Comparison of ENCODE assay signal across 13 mouse cellular contexts in the genomic region with DNA sequence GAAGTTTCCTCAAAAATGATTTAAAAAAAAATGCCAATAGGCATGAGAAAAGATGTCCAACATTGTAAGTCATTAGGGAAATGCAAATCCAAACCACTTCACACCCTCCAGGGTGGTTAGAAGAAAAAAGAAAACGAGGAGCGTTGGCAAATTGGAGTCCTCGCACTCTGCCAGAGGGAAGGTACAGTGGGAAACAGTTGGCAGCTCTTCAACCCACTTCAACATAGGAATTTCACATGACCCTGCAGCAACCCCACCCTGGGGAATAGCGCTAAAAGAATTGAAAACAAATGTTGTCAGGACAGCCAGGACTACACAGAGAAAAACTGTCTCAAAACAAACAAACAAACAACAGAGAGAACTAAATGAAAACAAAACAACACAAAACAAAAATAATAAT. TPM values are rescaled to one million over a fixed set of nuclear protein-coding genes. Genes with fewer than 3 reads are reported as not detected.
DNase-seq lines count a peak whose midpoint lies in the region; ATAC-seq and TF ChIP-seq lines count a peak whose summit lies in the region.
"Had no signal": no experiment of that assay in that cellular context is flagged by ENCODE, and none has a peak within 500 bp of the region (broad histone marks: within the 10 kb centered on the region; RNA-seq: fewer than 3 reads in every experiment).

No protein-coding gene starts in this region.

- H3K4me2 ChIP-seq in heart, embryonic 15.5 days, result no peak overlapping the region
- no peak overlapping the region for H3K4me2 ChIP-seq in heart, embryonic 12.5 days
- H3K4me2 ChIP-seq in lung, embryonic 14.5 days, result no peak overlapping the region
- no peak overlapping the region for H3K4me2 ChIP-seq in embryonic facial prominence, embryonic 15.5 days (replicated peaks)
- H3K4me2 ChIP-seq: limb, embryonic 12.5 days had no signal

- peak; percentile 58; the same call in 1 of the 2 replicates for ATAC-seq in heart, embryonic 15.5 days (replicated peaks; ENCODE audit: insufficient number of reproducible peaks, insufficient read depth, low FRiP score, low read depth)
- no peak for ATAC-seq in heart, embryonic 12.5 days (ENCODE audit: insufficient number of reproducible peaks, low FRiP score)
- no peak for ATAC-seq in lung, embryonic 14.5 days (ENCODE audit: insufficient read depth)
- ATAC-seq in embryonic facial prominence, embryonic 15.5 days (ENCODE audit: insufficient number of reproducible peaks, low FRiP score, low TSS enrichment, low read depth), result 0 out of 2 replicates have a peak, but pooled peaks have one; percentile 61
- ATAC-seq: liver, postnatal 0 days had no signal

- WGBS in heart, embryonic 15.5 days, result 35% methylated on average over 4 of the region's 4 CpGs
- 59% methylated on average over 4 of the region's 4 CpGs for WGBS in heart, embryonic 12.5 days
- WGBS in lung, embryonic 14.5 days, result 54% methylated on average over 4 of the region's 4 CpGs
- WGBS in embryonic facial prominence, embryonic 15.5 days, result 24% methylated on average over 4 of the region's 4 CpGs

- H3K4me1 ChIP-seq in heart, embryonic 15.5 days (replicated peaks), result peaks cover 20% of the 10 kb centered on the region
- H3K4me1 ChIP-seq in heart, embryonic 12.5 days (replicated peaks), result peaks cover 10% of the 10 kb centered on the region; the same call in 1 of the 2 replicates
- H3K4me1 ChIP-seq in lung, embryonic 14.5 days (ENCODE audit: insufficient read depth), result no peaks in the 10 kb centered on the region
- H3K4me1 ChIP-seq in embryonic facial prominence, embryonic 15.5 days, result peaks cover 23% of the 10 kb centered on the region

- no peak for TF ChIP-seq CTCF in lung, embryonic 14.5 days (IDR thresholded peaks at IDR 0.05; ENCODE audit: low read depth)

- no peaks in the 10 kb centered on the region for H3K9me3 ChIP-seq in heart, embryonic 15.5 days (replicated peaks)
- no peaks in the 10 kb centered on the region; the same call in 1 of the 2 replicates for H3K9me3 ChIP-seq in heart, embryonic 12.5 days (replicated peaks)
- no peaks in the 10 kb centered on the region; the same call in 1 of the 2 replicates for H3K9me3 ChIP-seq in lung, embryonic 14.5 days (ENCODE audit: low read depth, low read length)
- no peaks in the 10 kb centered on the region for H3K9me3 ChIP-seq in embryonic facial prominence, embryonic 15.5 days (replicated peaks)
- H3K9me3 ChIP-seq: limb, embryonic 12.5 days had no signal

- no peaks in the 10 kb centered on the region for H3K36me3 ChIP-seq in heart, embryonic 15.5 days
- peaks cover 6% of the 10 kb centered on the region for H3K36me3 ChIP-seq in heart, embryonic 12.5 days
- H3K36me3 ChIP-seq in lung, embryonic 14.5 days (ENCODE audit: insufficient read depth), result no peaks in the 10 kb centered on the region
- H3K36me3 ChIP-seq in embryonic facial prominence, embryonic 15.5 days, result no peaks in the 10 kb centered on the region
- H3K36me3 ChIP-seq: limb, embryonic 12.5 days had no signal

- no peaks in the 10 kb centered on the region for H3K27me3 ChIP-seq in heart, embryonic 15.5 days
- no peaks in the 10 kb centered on the region for H3K27me3 ChIP-seq in heart, embryonic 12.5 days (replicated peaks)
- no peaks in the 10 kb centered on the region for H3K27me3 ChIP-seq in lung, embryonic 14.5 days (ENCODE audit: insufficient read depth, low read length)
- no peaks in the 10 kb centered on the region for H3K27me3 ChIP-seq in embryonic facial prominence, embryonic 15.5 days
- H3K27me3 ChIP-seq: limb, embryonic 12.5 days had no signal

- DNase-seq in adrenal gland, postnatal 14 days, result peak; percentile 45
- DNase-seq in adrenal gland, adult 18-20 months (ENCODE audit: low spot score in 2 of 2), result no peak
- peak; percentile 40 for DNase-seq in lung, embryonic 14.5 days
- no peak for DNase-seq in lung, postnatal 14 days
- no peak for DNase-seq in urinary bladder, adult 2 months (ENCODE audit: low spot score)
- DNase-seq: cerebellum, adult 2 months; liver, postnatal 0 days; right cerebral cortex, adult 18-20 months had no signal

- no peak overlapping the region for H3K9ac ChIP-seq in heart, embryonic 15.5 days
- no peak overlapping the region for H3K9ac ChIP-seq in heart, embryonic 12.5 days
- no peak overlapping the region for H3K9ac ChIP-seq in lung, embryonic 14.5 days
- no peak overlapping the region for H3K9ac ChIP-seq in embryonic facial prominence, embryonic 15.5 days
- H3K9ac ChIP-seq: limb, embryonic 12.5 days; liver, postnatal 0 days had no signal

- no peak overlapping the region for H3K4me3 ChIP-seq in heart, embryonic 15.5 days
- H3K4me3 ChIP-seq in heart, embryonic 12.5 days, result no peak overlapping the region
- no peak overlapping the region for H3K4me3 ChIP-seq in lung, embryonic 14.5 days (ENCODE audit: low read depth, low read length)
- no peak overlapping the region for H3K4me3 ChIP-seq in embryonic facial prominence, embryonic 15.5 days (replicated peaks)
- H3K4me3 ChIP-seq: limb, embryonic 12.5 days; myocyte had no signal

- peak overlapping the region; percentile 52 for H3K27ac ChIP-seq in heart, embryonic 15.5 days
- H3K27ac ChIP-seq in heart, embryonic 12.5 days (ENCODE audit: poor library complexity, severe bottlenecking), result no peak overlapping the region
- no peak overlapping the region for H3K27ac ChIP-seq in lung, embryonic 14.5 days (ENCODE audit: low read depth)
- peak overlapping the region; percentile 5 for H3K27ac ChIP-seq in embryonic facial prominence, embryonic 15.5 days (replicated peaks)
- H3K27ac ChIP-seq: limb, embryonic 12.5 days had no signal

RNA-seq across cellular contexts. Expression of gene Pitpnc1, which starts 32.8 kb away (rescaled TPM):
- 25.8 and 34.1 TPM in 2 replicates for total RNA-seq in adrenal gland, postnatal 14 days (2021)
- 10 to 100 TPM; 13.3 to 16.1 TPM for total RNA-seq in adrenal gland, adult 18-20 months (2021)
- 15.2 and 18.0 TPM in 2 replicates for polyA plus RNA-seq in heart, embryonic 15.5 days (2015; fragmentation: Nextera tagmentation; extraction: Ambion mirVana)
- 7.9 and 8.2 TPM in 2 replicates for polyA plus RNA-seq in heart, embryonic 12.5 days (2016; fragmentation: Nextera tagmentation; extraction: Ambion mirVana)
- 16.2 and 17.3 TPM in 2 replicates for polyA plus RNA-seq in lung, embryonic 14.5 days (2014; fragmentation: Nextera tagmentation; extraction: Ambion mirVana)
- polyA plus RNA-seq in embryonic facial prominence, embryonic 15.5 days (2015; fragmentation: Nextera tagmentation; extraction: Ambion mirVana), result 20.6 and 22.0 TPM in 2 replicates
- 9.1 TPM in 2 replicates for polyA plus RNA-seq in urinary bladder, adult 2 months (2012; rRNA removed)

RNA-seq across cellular contexts. Expression of gene Psmd12, which starts 41.6 kb away (rescaled TPM):
- total RNA-seq in adrenal gland, postnatal 14 days (2021), result 87.1 and 95.0 TPM in 2 replicates
- total RNA-seq in adrenal gland, adult 18-20 months (2021), result 10 to 100 TPM; 95.1 to 95.5 TPM
- polyA plus RNA-seq in heart, embryonic 15.5 days (2015; fragmentation: Nextera tagmentation; extraction: Ambion mirVana), result 132 and 134 TPM in 2 replicates
- 156 and 160 TPM in 2 replicates for polyA plus RNA-seq in heart, embryonic 12.5 days (2016; fragmentation: Nextera tagmentation; extraction: Ambion mirVana)
- 188 and 192 TPM in 2 replicates for polyA plus RNA-seq in lung, embryonic 14.5 days (2014; fragmentation: Nextera tagmentation; extraction: Ambion mirVana)
- 153 and 161 TPM in 2 replicates for polyA plus RNA-seq in embryonic facial prominence, embryonic 15.5 days (2015; fragmentation: Nextera tagmentation; extraction: Ambion mirVana)
- polyA plus RNA-seq in urinary bladder, adult 2 months (2012; rRNA removed), result 69.8 and 80.2 TPM in 2 replicates

Comparison
In these comparisons a context has a peak if more than half of its experiments do, and no peak if none do; other contexts are left out.
1. DNase-seq: peak in adrenal gland, postnatal 14 days (single experiment) and lung, embryonic 14.5 days (single experiment); none in adrenal gland, adult 18-20 months (0 of 2), lung, postnatal 14 days (single experiment) and urinary bladder, adult 2 months (single experiment).
2. ATAC-seq: peak in heart, embryonic 15.5 days (single experiment) and embryonic facial prominence, embryonic 15.5 days (single experiment); none in heart, embryonic 12.5 days (single experiment) and lung, embryonic 14.5 days (single experiment).
3. H3K27ac ChIP-seq: peak in heart, embryonic 15.5 days (single experiment) and embryonic facial prominence, embryonic 15.5 days (single experiment); none in heart, embryonic 12.5 days (single experiment) and lung, embryonic 14.5 days (single experiment).